Mouse (Mus musculus): ENCODE results near the gene Unc5b. TPM values are rescaled to one million over a fixed set of nuclear protein-coding genes. Genes with fewer than 3 reads are reported as not detected.

The Unc5b gene
- total and polyA plus RNA-seq, 3 experiments = 0.04 to 0.21 (median 0.06) TPM

DNA sequence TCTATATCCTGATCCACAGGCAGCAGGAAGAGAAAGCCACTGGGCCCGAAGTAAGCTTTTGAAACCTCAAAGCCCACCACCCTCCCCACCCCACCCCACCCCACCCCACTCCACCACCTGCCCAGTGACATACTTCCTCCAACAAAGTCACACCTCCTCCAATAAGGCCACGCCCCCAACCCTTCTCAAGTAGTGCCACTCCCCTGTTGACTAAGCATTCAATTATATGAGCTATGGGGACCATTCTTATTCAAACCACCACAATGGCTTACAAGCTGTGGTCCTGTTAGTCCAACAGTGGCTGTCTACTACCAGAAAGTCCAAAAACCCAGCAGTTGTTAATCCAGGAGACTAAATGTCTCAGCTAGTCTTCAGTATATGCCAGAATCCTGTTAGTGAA, 112.9 kb downstream of the Unc5b start:
- H3K9ac ChIP-seq (ENCODE audit: insufficient read depth, low read depth) = no peak overlapping the region
- peaks cover 34 to 83% of the 10 kb centered on the region in 2 experiments for H3K36me3 ChIP-seq (replicated peaks in 1 of 2; ENCODE audit: control insufficient read depth in 1 of 2, insufficient read depth in 1 of 2, low read length in 1 of 2)
- no peak overlapping the region for H3K4me2 ChIP-seq (ENCODE audit: insufficient read depth, low read depth, poor library complexity, severe bottlenecking)
- H3K27me3 ChIP-seq (replicated peaks) = no peaks in the 10 kb centered on the region
- in situ Hi-C loops (cut with MboI; ENCODE audit: low pct_ligation_motif_present, low pct_unique_long_range_greater_than_20kb, low sequenced_read_pairs) = no loop called here
- peaks cover 2 to 24% of the 10 kb centered on the region in 2 experiments; a peak in 2 of 4 replicates for H3K4me1 ChIP-seq (ENCODE audit: control insufficient read depth in 1 of 2, insufficient read depth in 2 of 2)
- TF ChIP-seq RAD21 (IDR thresholded peaks at IDR 0.05; ENCODE audit: low read depth, low read length) (no peak), CTCF (conservative IDR thresholded peaks at IDR 0.05 in 1 of 2, IDR thresholded peaks at IDR 0.05 in 1 of 2; ENCODE audit: low read depth in 2 of 2, low read length in 2 of 2) (no peak), EP300 (IDR thresholded peaks at IDR 0.05; ENCODE audit: low read length) (no peak), ZMIZ1 (IDR thresholded peaks at IDR 0.05; ENCODE audit: low read depth, low read length) (no peak), NRF1 (IDR thresholded peaks at IDR 0.05; ENCODE audit: low read depth, low read length) (no peak), HCFC1 (IDR thresholded peaks at IDR 0.05; ENCODE audit: low read depth, low read length) (no peak), SMC3 (IDR thresholded peaks at IDR 0.05; ENCODE audit: low read depth, low read length) (no peak), USF2 (conservative IDR thresholded peaks at IDR 0.05; ENCODE audit: low read depth, low read length) (no peak), PAX5 (IDR thresholded peaks at IDR 0.05; ENCODE audit: low read length) (no peak), BHLHE40 (IDR thresholded peaks at IDR 0.05; ENCODE audit: low read depth, low read length) (no peak), KAT2A (IDR thresholded peaks at IDR 0.05; ENCODE audit: insufficient replicate concordance, low read length) (no peak), ZC3H11A (IDR thresholded peaks at IDR 0.05; ENCODE audit: low read depth, low read length) (no peak), MXI1 (IDR thresholded peaks at IDR 0.05; ENCODE audit: low read depth, low read length) (no peak), MAZ (IDR thresholded peaks at IDR 0.05; ENCODE audit: low read depth, low read length) (no peak), USF1 (IDR thresholded peaks at IDR 0.05; ENCODE audit: low read depth, low read length) (no peak), POLR2A (IDR thresholded peaks at IDR 0.05; ENCODE audit: low read depth, low read length) (no peak), MEF2A (IDR thresholded peaks at IDR 0.05; ENCODE audit: borderline replicate concordance, low read depth, low read length) (no peak), MYC (IDR thresholded peaks at IDR 0.05; ENCODE audit: low read depth, low read length) (no peak)
- H3K9me3 ChIP-seq (replicated peaks; ENCODE audit: low read length) = peaks cover 16% of the 10 kb centered on the region
- no peak for DNase-seq (ENCODE audit: extremely low read depth)
- no peaks in the 10 kb centered on the region for H3K79me2 ChIP-seq (replicated peaks; ENCODE audit: control insufficient read depth, extremely low read depth, insufficient read depth, poor library complexity, severe bottlenecking)
- dilution Hi-C loops (cut with MboI; ENCODE audit: extremely low pct_ligation_motif_present, extremely low pct_unique_long_range_greater_than_20kb, low sequenced_read_pairs) = no loop called here
- H3K4me3 ChIP-seq (replicated peaks in 1 of 3; ENCODE audit: low read depth in 2 of 3, low read length in 2 of 3, poor library complexity in 1 of 3) = no peak overlapping the region
- H3K27ac ChIP-seq (ENCODE audit: insufficient read depth, low read depth) = no peak overlapping the region

DNA sequence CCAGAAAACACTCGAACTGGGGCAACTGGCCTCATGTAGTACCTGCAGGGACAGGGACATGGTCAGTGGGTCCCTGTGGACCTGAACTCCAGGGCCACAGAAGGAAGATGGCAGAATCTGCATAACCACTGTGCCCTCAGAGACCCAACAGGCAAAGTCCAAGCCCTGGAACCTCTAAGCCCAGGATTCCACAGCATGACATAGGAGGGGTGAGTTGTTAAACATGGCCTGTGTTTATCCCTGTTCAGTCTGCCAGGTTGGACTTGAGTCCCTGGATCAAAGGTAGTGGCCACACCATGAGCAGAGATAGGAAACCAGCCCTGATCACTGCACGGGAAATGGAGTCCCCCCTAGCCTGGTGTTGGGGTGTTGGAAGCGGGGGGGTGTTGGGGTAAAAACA, 114.9 kb downstream of the Unc5b start:
- H3K36me3 ChIP-seq (replicated peaks in 1 of 2; ENCODE audit: control insufficient read depth in 1 of 2, insufficient read depth in 1 of 2, low read length in 1 of 2) = peaks cover 35 to 78% of the 10 kb centered on the region in 2 experiments
- no peak overlapping the region for H3K4me3 ChIP-seq (replicated peaks in 1 of 3; ENCODE audit: low read depth in 2 of 3, low read length in 2 of 3, poor library complexity in 1 of 3)
- H3K4me2 ChIP-seq (ENCODE audit: insufficient read depth, low read depth, poor library complexity, severe bottlenecking) = no peak overlapping the region
- peaks cover 16% of the 10 kb centered on the region for H3K9me3 ChIP-seq (replicated peaks; ENCODE audit: low read length)
- H3K27ac ChIP-seq (ENCODE audit: insufficient read depth, low read depth) = no peak overlapping the region
- DNase-seq (ENCODE audit: extremely low read depth) = no peak
- in situ Hi-C loops (cut with MboI; ENCODE audit: low pct_ligation_motif_present, low pct_unique_long_range_greater_than_20kb, low sequenced_read_pairs) (no loop called here), dilution Hi-C loops (cut with MboI; ENCODE audit: extremely low pct_ligation_motif_present, extremely low pct_unique_long_range_greater_than_20kb, low sequenced_read_pairs) (no loop called here)
- no peaks in the 10 kb centered on the region for H3K79me2 ChIP-seq (replicated peaks; ENCODE audit: control insufficient read depth, extremely low read depth, insufficient read depth, poor library complexity, severe bottlenecking)
- H3K27me3 ChIP-seq (replicated peaks) = no peaks in the 10 kb centered on the region
- no peak overlapping the region for H3K9ac ChIP-seq (ENCODE audit: insufficient read depth, low read depth)
- peaks cover 3 to 19% of the 10 kb centered on the region in 2 experiments for H3K4me1 ChIP-seq (ENCODE audit: control insufficient read depth in 1 of 2, insufficient read depth in 2 of 2)
- TF ChIP-seq POLR2AphosphoS2 (IDR thresholded peaks at IDR 0.05; ENCODE audit: low read depth, low read length) (no peak), JUND (conservative IDR thresholded peaks at IDR 0.05; ENCODE audit: low read depth, low read length) (no peak), POLR2A (IDR thresholded peaks at IDR 0.05; ENCODE audit: low read depth, low read length) (no peak), MYC (IDR thresholded peaks at IDR 0.05; ENCODE audit: low read depth, low read length) (no peak), PAX5 (IDR thresholded peaks at IDR 0.05; ENCODE audit: low read length) (no peak), JUN (IDR thresholded peaks at IDR 0.05; ENCODE audit: insufficient read depth, low read depth, low read length) (no peak), CHD2 (IDR thresholded peaks at IDR 0.05; ENCODE audit: low read length) (no peak), ZMIZ1 (IDR thresholded peaks at IDR 0.05; ENCODE audit: low read depth, low read length) (no peak), TBP (conservative IDR thresholded peaks at IDR 0.05; ENCODE audit: low read depth, low read length) (no peak), NRF1 (IDR thresholded peaks at IDR 0.05; ENCODE audit: low read depth, low read length) (no peak), GABPA (IDR thresholded peaks at IDR 0.05; ENCODE audit: insufficient replicate concordance, low read depth, low read length) (no peak), SMC3 (IDR thresholded peaks at IDR 0.05; ENCODE audit: low read depth, low read length) (no peak), USF2 (conservative IDR thresholded peaks at IDR 0.05; ENCODE audit: low read depth, low read length) (no peak), EP300 (IDR thresholded peaks at IDR 0.05; ENCODE audit: low read length) (no peak), RAD21 (IDR thresholded peaks at IDR 0.05; ENCODE audit: low read depth, low read length) (no peak), ZNF384 (IDR thresholded peaks at IDR 0.05; ENCODE audit: low read depth, low read length) (no peak), IRF4 (IDR thresholded peaks at IDR 0.05; ENCODE audit: low read depth, low read length) (no peak), UBTF (IDR thresholded peaks at IDR 0.05; ENCODE audit: low read depth, low read length) (no peak), BHLHE40 (IDR thresholded peaks at IDR 0.05; ENCODE audit: low read depth, low read length) (no peak), TCF12 (IDR thresholded peaks at IDR 0.05; ENCODE audit: low read depth, low read length) (no peak)
